Mouse (Mus musculus) bone marrow macrophage, adult 2 months (primary cell): ENCODE data around the gene Abca14. TPM values are rescaled to one million over a fixed set of nuclear protein-coding genes. Genes with fewer than 3 reads are reported as not detected.

Experiments used
- H3K27ac ChIP-seq: 2 replicates; pipeline ENCODE4 v1.5.1; 2012; ENCODE audit warnings: low read depth, low read length; ENCODE audit not compliant: insufficient read depth
- H3K4me1 ChIP-seq: 2 replicates; pipeline ENCODE4 v1.6.1; 2012; ENCODE audit warnings: low read length; ENCODE audit not compliant: control insufficient read depth, insufficient read depth
- H3K4me3 ChIP-seq: 2 replicates; pipeline ENCODE4 v1.5.1; 2012; ENCODE audit warnings: mild to moderate bottlenecking, low read length, moderate library complexity; ENCODE audit not compliant: insufficient read depth
- CTCF ChIP-seq: IDR thresholded peaks from 2 replicates; pipeline ENCODE4 v1.5.1; 2012; ENCODE audit warnings: low read depth, mild to moderate bottlenecking, low read length, moderate library complexity
- POLR2A ChIP-seq: IDR thresholded peaks from 2 replicates; pipeline ENCODE4 v1.6.1; 2012; ENCODE audit warnings: mild to moderate bottlenecking, low read depth, low read length, borderline replicate concordance
- polyA plus RNA-seq: library from polyadenylated mRNA; stranded (reverse); fragments of >200 nt; gene quantifications from 2 replicates; pipeline ENCODE4 v1.2.4, GENCODE M21; 2012; ENCODE audit not compliant: missing spikeins, insufficient read depth, insufficient read length

The Abca14 gene
- polyA plus RNA-seq, 1 experiment, result not detected

GRCm38 (mm10) chr7:120178935-120179334 lies 24.8 kb upstream of the Abca14 start:
- TF ChIP-seq POLR2A (no peak), CTCF (no peak)
- H3K4me1 ChIP-seq, result no peaks in the 10 kb centered on the region
- H3K27ac ChIP-seq, result no peak overlapping the region
- H3K4me3 ChIP-seq, result no peak overlapping the region

- Histone ChIP-seq H3K4me1 (no peaks in the 10 kb centered on the region), H3K4me3 (no peak overlapping the region), H3K27ac (no peak overlapping the region)
- TF ChIP-seq POLR2A, result no peak
Observed at GRCm38 (mm10) chr7:120180547-120180946, 23.2 kb upstream of the Abca14 start.

- no peak overlapping the region for H3K4me3 ChIP-seq
- no peak for TF ChIP-seq CTCF
- no peak for TF ChIP-seq POLR2A
- no peaks in the 10 kb centered on the region for H3K4me1 ChIP-seq
- H3K27ac ChIP-seq, result no peak overlapping the region
Observed at GRCm38 (mm10) chr7:120181401-120182230, 22.1 kb upstream of the Abca14 start.

- no peaks in the 10 kb centered on the region for H3K4me1 ChIP-seq
- H3K27ac ChIP-seq, result no peak overlapping the region
- H3K4me3 ChIP-seq, result no peak overlapping the region
- TF ChIP-seq POLR2A, result no peak
- TF ChIP-seq CTCF, result no peak
Observed at GRCm38 (mm10) chr7:120182891-120183290, 20.9 kb upstream of the Abca14 start.

- no peak overlapping the region for H3K4me3 ChIP-seq
- no peaks in the 10 kb centered on the region for H3K4me1 ChIP-seq
- TF ChIP-seq POLR2A (no peak), CTCF (no peak)
- H3K27ac ChIP-seq, result no peak overlapping the region
Observed at GRCm38 (mm10) chr7:120188946-120189345, 14.8 kb upstream of the Abca14 start.

GRCm38 (mm10) chr7:120189369-120190149 lies 14.2 kb upstream of the Abca14 start:
- TF ChIP-seq CTCF (no peak), POLR2A (no peak)
- H3K4me3 ChIP-seq, result no peak overlapping the region
- no peaks in the 10 kb centered on the region for H3K4me1 ChIP-seq
- no peak overlapping the region for H3K27ac ChIP-seq

GRCm38 (mm10) chr7:120190150-120190665 lies 13.6 kb upstream of the Abca14 start:
- Histone ChIP-seq H3K4me1 (no peaks in the 10 kb centered on the region), H3K27ac (no peak overlapping the region), H3K4me3 (no peak overlapping the region)
- no peak for TF ChIP-seq POLR2A
- TF ChIP-seq CTCF, result no peak

GRCm38 (mm10) chr7:120192207-120192606 lies 11.6 kb upstream of the Abca14 start:
- Histone ChIP-seq H3K4me1 (no peaks in the 10 kb centered on the region), H3K4me3 (no peak overlapping the region), H3K27ac (no peak overlapping the region)
- TF ChIP-seq CTCF (no peak), POLR2A (no peak)

GRCm38 (mm10) chr7:120192816-120193215 lies 10.9 kb upstream of the Abca14 start:
- Histone ChIP-seq H3K4me3 (no peak overlapping the region), H3K4me1 (no peaks in the 10 kb centered on the region), H3K27ac (no peak overlapping the region)
- TF ChIP-seq CTCF (no peak), POLR2A (no peak)

GRCm38 (mm10) chr7:120195207-120195606 lies 8.6 kb upstream of the Abca14 start:
- no peak for TF ChIP-seq CTCF
- no peak for TF ChIP-seq POLR2A
- Histone ChIP-seq H3K4me3 (no peak overlapping the region), H3K27ac (no peak overlapping the region), H3K4me1 (no peaks in the 10 kb centered on the region)
